Mouse (Mus musculus): ENCODE results near the gene Gm28038. TPM values are rescaled to one million over a fixed set of nuclear protein-coding genes. Genes with fewer than 3 reads are reported as not detected.

Gene Gm28038
- total RNA-seq, 1 experiment, result not detected

DNA sequence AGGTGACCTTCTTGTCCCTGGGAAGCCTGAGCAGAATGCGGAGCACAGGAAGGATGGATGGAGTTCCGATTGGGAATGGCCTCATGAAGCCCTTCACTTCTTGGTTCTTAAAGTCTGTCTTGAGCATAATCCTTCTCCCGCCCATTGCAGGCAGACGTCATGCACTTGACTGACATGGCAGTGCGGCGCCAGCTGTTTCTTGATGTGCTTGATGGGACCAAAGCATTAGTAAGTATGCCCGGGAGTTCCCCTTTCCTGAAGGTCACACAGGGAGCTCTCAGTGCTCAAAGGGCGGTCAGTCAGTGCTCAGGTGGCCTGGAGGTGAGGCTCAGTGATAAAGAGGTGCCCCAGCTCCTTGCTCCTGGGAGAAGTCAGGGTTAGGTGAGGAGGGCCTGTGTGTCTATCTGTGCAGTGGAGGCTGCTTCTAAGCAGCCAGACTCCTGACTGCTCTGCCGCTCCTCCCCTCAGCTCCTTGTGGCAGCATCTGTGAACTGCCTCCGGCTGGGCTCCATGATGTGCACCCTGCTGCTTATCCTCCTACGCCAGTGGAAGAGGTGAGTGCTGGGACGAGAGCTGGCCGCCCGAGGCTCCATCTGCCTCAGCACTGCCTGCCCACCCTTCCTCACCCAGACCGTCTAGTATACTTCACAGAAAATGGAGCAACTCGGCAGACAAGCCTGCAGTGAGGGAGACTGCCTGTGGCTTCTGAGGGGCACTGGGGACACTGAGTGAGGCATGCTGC is 55.5 kb downstream of the Gm28038 start:
- H3K4me1 ChIP-seq (ENCODE audit: control insufficient read depth in 2 of 2, insufficient read depth in 2 of 2, low read length in 2 of 2, poor library complexity in 1 of 2), result peaks cover 4 to 21% of the 10 kb centered on the region in 2 experiments
- in situ Hi-C loops (cut with MboI; ENCODE audit: low sequenced_read_pairs in 2 of 2, unreplicated experiment in 2 of 2), result no loop called here
- H3K27ac ChIP-seq (ENCODE audit: insufficient read depth, low read depth, low read length, poor library complexity, severe bottlenecking), result no peak overlapping the region
- H3K4me3 ChIP-seq (ENCODE audit: insufficient read depth in 1 of 2, low read depth in 1 of 2, low read length in 2 of 2, poor library complexity in 1 of 2, severe bottlenecking in 1 of 2), result no peak overlapping the region
- TF ChIP-seq ZNF384 (IDR thresholded peaks at IDR 0.05; ENCODE audit: low read depth, low read length), result no peak
- TF ChIP-seq HCFC1 (IDR thresholded peaks at IDR 0.05; ENCODE audit: borderline replicate concordance, insufficient read depth, low read length), result no peak
- TF ChIP-seq ZC3H11A (IDR thresholded peaks at IDR 0.05; ENCODE audit: borderline replicate concordance, low read depth, low read length), result no peak
- no peak for TF ChIP-seq CHD2 (IDR thresholded peaks at IDR 0.05; ENCODE audit: low read depth, low read length)
- no peak for TF ChIP-seq MAFK (IDR thresholded peaks at IDR 0.05; ENCODE audit: insufficient read depth, low read depth, low read length)
- H3K9ac ChIP-seq (ENCODE audit: insufficient read depth, low read depth, low read length, poor library complexity, severe bottlenecking), result no peak overlapping the region
- H3K9me3 ChIP-seq (ENCODE audit: control insufficient read depth, insufficient read depth, low read depth, low read length), result no peaks in the 10 kb centered on the region
- H3K36me3 ChIP-seq (ENCODE audit: control insufficient read depth, insufficient read depth, low read length, poor library complexity, severe bottlenecking), result peaks cover 80% of the 10 kb centered on the region
- peak; percentile 44 for DNase-seq (ENCODE audit: low read depth, low spot score)

- Histone ChIP-seq H3K36me3 (ENCODE audit: control insufficient read depth, insufficient read depth, low read length, poor library complexity, severe bottlenecking) (peaks cover 83% of the 10 kb centered on the region), H3K4me3 (ENCODE audit: insufficient read depth in 1 of 2, low read depth in 1 of 2, low read length in 2 of 2, poor library complexity in 1 of 2, severe bottlenecking in 1 of 2) (no peak overlapping the region), H3K9ac (ENCODE audit: insufficient read depth, low read depth, low read length, poor library complexity, severe bottlenecking) (no peak overlapping the region), H3K27ac (ENCODE audit: insufficient read depth, low read depth, low read length, poor library complexity, severe bottlenecking) (no peak overlapping the region; the same call in 1 of the 2 replicates), H3K9me3 (ENCODE audit: control insufficient read depth, insufficient read depth, low read depth, low read length) (no peaks in the 10 kb centered on the region), H3K4me1 (ENCODE audit: control insufficient read depth in 2 of 2, insufficient read depth in 2 of 2, low read length in 2 of 2, poor library complexity in 1 of 2) (peaks cover 4 to 21% of the 10 kb centered on the region in 2 experiments)
- DNase-seq (ENCODE audit: low read depth, low spot score), result no peak
- in situ Hi-C loops (cut with MboI; ENCODE audit: low sequenced_read_pairs in 2 of 2, unreplicated experiment in 2 of 2), result no loop called here
- no peak for TF ChIP-seq ZC3H11A (IDR thresholded peaks at IDR 0.05; ENCODE audit: borderline replicate concordance, low read depth, low read length)
- TF ChIP-seq ZNF384 (IDR thresholded peaks at IDR 0.05; ENCODE audit: low read depth, low read length), result no peak
- TF ChIP-seq MAFK (IDR thresholded peaks at IDR 0.05; ENCODE audit: insufficient read depth, low read depth, low read length), result no peak
- no peak for TF ChIP-seq CHD2 (IDR thresholded peaks at IDR 0.05; ENCODE audit: low read depth, low read length)
- TF ChIP-seq HCFC1 (IDR thresholded peaks at IDR 0.05; ENCODE audit: borderline replicate concordance, insufficient read depth, low read length), result no peak
Measured at GRCm38 (mm10) chr2:30337179-30337578, 56.3 kb downstream of the Gm28038 start.

- Histone ChIP-seq H3K27ac (ENCODE audit: insufficient read depth, low read depth, low read length, poor library complexity, severe bottlenecking) (no peak overlapping the region), H3K9me3 (ENCODE audit: control insufficient read depth, insufficient read depth, low read depth, low read length) (no peaks in the 10 kb centered on the region), H3K9ac (ENCODE audit: insufficient read depth, low read depth, low read length, poor library complexity, severe bottlenecking) (no peak overlapping the region), H3K4me1 (ENCODE audit: control insufficient read depth in 2 of 2, insufficient read depth in 2 of 2, low read length in 2 of 2, poor library complexity in 1 of 2) (no peaks in the 10 kb centered on the region), H3K4me3 (ENCODE audit: insufficient read depth in 1 of 2, low read depth in 1 of 2, low read length in 2 of 2, poor library complexity in 1 of 2, severe bottlenecking in 1 of 2) (no peak overlapping the region), H3K36me3 (ENCODE audit: control insufficient read depth, insufficient read depth, low read length, poor library complexity, severe bottlenecking) (peaks cover 89% of the 10 kb centered on the region)
- in situ Hi-C loops (cut with MboI; ENCODE audit: low sequenced_read_pairs in 2 of 2, unreplicated experiment in 2 of 2), result no loop called here
- no peak for DNase-seq (ENCODE audit: low read depth, low spot score)
- TF ChIP-seq ZC3H11A (IDR thresholded peaks at IDR 0.05; ENCODE audit: borderline replicate concordance, low read depth, low read length), result no peak
- no peak for TF ChIP-seq CHD2 (IDR thresholded peaks at IDR 0.05; ENCODE audit: low read depth, low read length)
- TF ChIP-seq MAFK (IDR thresholded peaks at IDR 0.05; ENCODE audit: insufficient read depth, low read depth, low read length), result no peak
- no peak for TF ChIP-seq ZNF384 (IDR thresholded peaks at IDR 0.05; ENCODE audit: low read depth, low read length)
- no peak for TF ChIP-seq HCFC1 (IDR thresholded peaks at IDR 0.05; ENCODE audit: borderline replicate concordance, insufficient read depth, low read length)
Measured at GRCm38 (mm10) chr2:30342061-30342460, 61.2 kb downstream of the Gm28038 start.

DNA sequence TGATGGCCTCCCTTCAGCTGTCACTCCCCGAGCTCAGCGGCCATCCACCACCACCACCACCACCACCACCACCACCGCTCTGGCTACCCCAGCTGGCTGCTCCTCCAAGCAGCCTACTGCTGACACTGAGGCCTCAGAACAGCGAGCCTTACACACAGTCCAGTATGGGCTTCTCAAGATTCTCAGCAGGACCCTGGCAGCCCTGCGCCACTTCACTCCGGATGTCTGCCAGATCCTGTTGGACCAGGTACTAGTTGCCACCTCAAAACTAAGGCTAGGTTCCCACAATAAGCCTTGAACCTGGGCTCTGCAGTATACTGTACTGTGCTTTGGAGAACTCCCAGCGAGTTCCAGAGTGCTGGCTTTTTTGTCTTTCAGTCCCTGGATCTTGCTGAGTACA is 61.7 kb downstream of the Gm28038 start:
- H3K27ac ChIP-seq (ENCODE audit: insufficient read depth, low read depth, low read length, poor library complexity, severe bottlenecking), result no peak overlapping the region

More for the DNA sequence above, 61.7 kb downstream of the Gm28038 start:
- Histone ChIP-seq H3K36me3 (ENCODE audit: control insufficient read depth, insufficient read depth, low read length, poor library complexity, severe bottlenecking) (peaks cover 86% of the 10 kb centered on the region), H3K9me3 (ENCODE audit: control insufficient read depth, insufficient read depth, low read depth, low read length) (no peaks in the 10 kb centered on the region), H3K4me1 (ENCODE audit: control insufficient read depth in 2 of 2, insufficient read depth in 2 of 2, low read length in 2 of 2, poor library complexity in 1 of 2) (no peaks in the 10 kb centered on the region), H3K9ac (ENCODE audit: insufficient read depth, low read depth, low read length, poor library complexity, severe bottlenecking) (no peak overlapping the region), H3K4me3 (ENCODE audit: insufficient read depth in 1 of 2, low read depth in 1 of 2, low read length in 2 of 2, poor library complexity in 1 of 2, severe bottlenecking in 1 of 2) (no peak overlapping the region)
- no peak for DNase-seq (ENCODE audit: low read depth, low spot score)
- TF ChIP-seq CHD2 (IDR thresholded peaks at IDR 0.05; ENCODE audit: low read depth, low read length) (no peak), ZC3H11A (IDR thresholded peaks at IDR 0.05; ENCODE audit: borderline replicate concordance, low read depth, low read length) (no peak), MAFK (IDR thresholded peaks at IDR 0.05; ENCODE audit: insufficient read depth, low read depth, low read length) (no peak), HCFC1 (IDR thresholded peaks at IDR 0.05; ENCODE audit: borderline replicate concordance, insufficient read depth, low read length) (no peak), ZNF384 (IDR thresholded peaks at IDR 0.05; ENCODE audit: low read depth, low read length) (no peak)
- in situ Hi-C loops (cut with MboI; ENCODE audit: low sequenced_read_pairs in 2 of 2, unreplicated experiment in 2 of 2), result no loop called here

All from ES-E14 (cell line).